ENCODE assay signal across 28 mouse cellular contexts in the genomic region with DNA sequence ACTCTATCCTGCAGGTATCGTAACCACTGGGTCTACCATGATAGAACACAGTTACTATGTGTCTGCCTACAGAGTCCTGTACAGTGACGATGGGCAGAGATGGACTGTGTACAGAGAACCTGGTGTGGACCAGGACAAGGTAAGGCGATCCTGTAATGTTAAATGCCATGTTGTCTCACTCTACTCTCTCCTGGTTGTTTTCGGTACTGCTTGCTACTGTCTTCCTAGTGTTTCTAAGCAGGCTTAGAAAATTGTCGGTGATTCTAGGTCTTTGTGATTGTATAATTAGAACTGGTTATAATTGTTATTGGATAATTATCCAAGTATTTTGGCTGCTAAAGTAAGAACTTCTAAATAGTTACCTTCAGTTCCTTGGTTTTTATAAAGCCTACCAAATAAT. TPM values are rescaled to one million over a fixed set of nuclear protein-coding genes. Genes with fewer than 3 reads are reported as not detected.
DNase-seq lines count a peak whose midpoint lies in the region; ATAC-seq and TF ChIP-seq lines count a peak whose summit lies in the region.
"Had no signal": no experiment of that assay in that cellular context is flagged by ENCODE, and none has a peak within 500 bp of the region (broad histone marks: within the 10 kb centered on the region; RNA-seq: fewer than 3 reads in every experiment).

No protein-coding gene starts in this region.

- no peak overlapping the region for H3K4me3 ChIP-seq in heart, embryonic 11.5 days (ENCODE audit: low read depth, low read length)
- H3K4me3 ChIP-seq in layer of hippocampus, adult 2 months, result no peak overlapping the region
- H3K4me3 ChIP-seq in midbrain, postnatal 0 days (ENCODE audit: low read depth, low read length), result no peak overlapping the region
- no peak overlapping the region for H3K4me3 ChIP-seq in midbrain, embryonic 13.5 days (replicated peaks)
- H3K4me3 ChIP-seq: embryonic facial prominence, embryonic 10.5 days; embryonic facial prominence, embryonic 15.5 days; forebrain, embryonic 12.5 days; kidney, embryonic 15.5 days; midbrain, embryonic 15.5 days had no signal

- no peak for DNase-seq in heart, postnatal 4 days
- no peak for DNase-seq in layer of hippocampus, adult 2 months (ENCODE audit: low spot score in 2 of 2)
- DNase-seq in layer of hippocampus, postnatal 14 days (ENCODE audit: low spot score in 2 of 2), result no peak
- no peak for DNase-seq in midbrain, postnatal 0 days (ENCODE audit: low spot score)
- no peak for DNase-seq in right cerebral cortex, postnatal 36 days (ENCODE audit: low spot score in 2 of 2)
- DNase-seq: adrenal gland, adult 8-10 months; B cell, adult 2 months; cerebellum, adult 8-10 months; cerebellum, postnatal 25 days; heart, postnatal 36 days; kidney, adult 11 months; kidney, postnatal 36 days; layer of hippocampus, postnatal 36 days; lung, embryonic 14.5 days; lung, postnatal 14 days; right cerebral cortex, postnatal 25 days; spleen, adult 18-20 months; thymus, adult 18-20 months; thymus, postnatal 25 days had no signal

- 94% methylated on average over 5 of the region's 5 CpGs for WGBS in heart, embryonic 11.5 days (ENCODE audit: insufficient replicate concordance)
- 93% methylated on average over 5 of the region's 5 CpGs for WGBS in midbrain, postnatal 0 days
- WGBS in midbrain, embryonic 13.5 days, result 97% methylated on average over 5 of the region's 5 CpGs

- H3K27me3 ChIP-seq in heart, embryonic 11.5 days (ENCODE audit: control insufficient read depth, insufficient read depth, low read length), result no peaks in the 10 kb centered on the region
- H3K27me3 ChIP-seq in midbrain, postnatal 0 days (ENCODE audit: insufficient read depth, low read length), result no peaks in the 10 kb centered on the region
- H3K27me3 ChIP-seq in midbrain, embryonic 13.5 days, result no peaks in the 10 kb centered on the region
- H3K27me3 ChIP-seq: embryonic facial prominence, embryonic 15.5 days; forebrain, embryonic 12.5 days; kidney, embryonic 15.5 days; midbrain, embryonic 15.5 days had no signal

- TF ChIP-seq CTCF in layer of hippocampus, adult 2 months (conservative IDR thresholded peaks at IDR 0.05), result peak; percentile 73
- peak; percentile 15; the same call in 1 of the 2 replicates for TF ChIP-seq CTCF in midbrain, postnatal 0 days (IDR thresholded peaks at IDR 0.05)

- peaks cover 3% of the 10 kb centered on the region; the same call in 1 of the 2 replicates for H3K36me3 ChIP-seq in heart, embryonic 11.5 days (ENCODE audit: control insufficient read depth, insufficient read depth, low read length)
- H3K36me3 ChIP-seq in midbrain, postnatal 0 days (ENCODE audit: insufficient read depth, low read length), result peaks cover 7% of the 10 kb centered on the region; the same call in 1 of the 2 replicates
- H3K36me3 ChIP-seq in midbrain, embryonic 13.5 days, result peaks cover 29% of the 10 kb centered on the region

- no peak overlapping the region for H3K4me2 ChIP-seq in heart, embryonic 11.5 days
- H3K4me2 ChIP-seq in midbrain, postnatal 0 days (ENCODE audit: low read depth, low read length, poor library complexity, severe bottlenecking), result no peak overlapping the region
- H3K4me2 ChIP-seq in midbrain, embryonic 13.5 days (replicated peaks), result no peak overlapping the region
- H3K4me2 ChIP-seq: embryonic facial prominence, embryonic 15.5 days; forebrain, embryonic 12.5 days; hindbrain, embryonic 14.5 days; kidney, embryonic 15.5 days; lung, embryonic 14.5 days; midbrain, embryonic 15.5 days had no signal

- no peak for ATAC-seq in heart, embryonic 11.5 days (replicated peaks; ENCODE audit: insufficient number of reproducible peaks, low FRiP score, low TSS enrichment)
- no peak for ATAC-seq in midbrain, postnatal 0 days (ENCODE audit: low FRiP score)
- no peak for ATAC-seq in midbrain, embryonic 13.5 days
- ATAC-seq: inflammation-experienced regulatory T-cells, adult 6 months; midbrain, embryonic 15.5 days had no signal

- 0 out of 2 replicates have a peak overlapping the region, but pooled peaks have one; percentile 24 for H3K27ac ChIP-seq in heart, embryonic 11.5 days (ENCODE audit: low read depth, low read length)
- H3K27ac ChIP-seq in layer of hippocampus, adult 2 months, result no peak overlapping the region
- no peak overlapping the region for H3K27ac ChIP-seq in midbrain, postnatal 0 days (ENCODE audit: low read depth, low read length)
- H3K27ac ChIP-seq in midbrain, embryonic 13.5 days, result no peak overlapping the region
- H3K27ac ChIP-seq: embryonic facial prominence, embryonic 10.5 days; embryonic facial prominence, embryonic 15.5 days; forebrain, embryonic 12.5 days; hindbrain, embryonic 14.5 days; kidney, embryonic 15.5 days; midbrain, embryonic 15.5 days had no signal

- no peak overlapping the region for H3K9ac ChIP-seq in heart, embryonic 11.5 days (ENCODE audit: low read depth, low read length)
- no peak overlapping the region for H3K9ac ChIP-seq in midbrain, postnatal 0 days (replicated peaks; ENCODE audit: low read length, poor library complexity, severe bottlenecking)
- H3K9ac ChIP-seq in midbrain, embryonic 13.5 days (replicated peaks), result no peak overlapping the region
- H3K9ac ChIP-seq: embryonic facial prominence, embryonic 15.5 days; forebrain, embryonic 12.5 days; hindbrain, embryonic 14.5 days; kidney, embryonic 15.5 days; lung, embryonic 14.5 days; midbrain, embryonic 15.5 days had no signal

- no peaks in the 10 kb centered on the region for H3K9me3 ChIP-seq in heart, embryonic 11.5 days (replicated peaks; ENCODE audit: control insufficient read depth, low read length)
- no peaks in the 10 kb centered on the region for H3K9me3 ChIP-seq in midbrain, postnatal 0 days (ENCODE audit: low read length)
- no peaks in the 10 kb centered on the region for H3K9me3 ChIP-seq in midbrain, embryonic 13.5 days
- H3K9me3 ChIP-seq: embryonic facial prominence, embryonic 10.5 days; embryonic facial prominence, embryonic 15.5 days; forebrain, embryonic 12.5 days; kidney, embryonic 15.5 days; midbrain, embryonic 15.5 days had no signal

- peaks cover 17% of the 10 kb centered on the region for H3K4me1 ChIP-seq in heart, embryonic 11.5 days (ENCODE audit: control insufficient read depth, insufficient read depth, low read length)
- no peaks in the 10 kb centered on the region for H3K4me1 ChIP-seq in midbrain, postnatal 0 days (ENCODE audit: insufficient read depth, low read length)
- H3K4me1 ChIP-seq in midbrain, embryonic 13.5 days (replicated peaks), result no peaks in the 10 kb centered on the region
- H3K4me1 ChIP-seq: embryonic facial prominence, embryonic 10.5 days; embryonic facial prominence, embryonic 15.5 days; forebrain, embryonic 12.5 days; kidney, embryonic 15.5 days; midbrain, embryonic 15.5 days had no signal

RNA-seq across cellular contexts. Expression of gene Dcbld2, which starts 43.4 kb away (rescaled TPM):
- polyA plus RNA-seq in heart, embryonic 11.5 days (2014; fragmentation: Nextera tagmentation; extraction: Ambion mirVana), result 19.0 and 19.6 TPM in 2 replicates
- total RNA-seq in heart, postnatal 4 days (2021), result 10 to 100 TPM; 36.3 to 38.7 TPM
- 10 to 100 TPM; 10.7 to 11.1 TPM for total RNA-seq in layer of hippocampus, adult 2 months (2021)
- total RNA-seq in layer of hippocampus, postnatal 14 days (2021), result 10 to 100 TPM; 15.5 to 17.8 TPM
- total RNA-seq in midbrain, postnatal 0 days (2014; rRNA removed), result 34.2 and 38.0 TPM in 2 replicates
- polyA plus RNA-seq in midbrain, postnatal 0 days (2015; fragmentation: Nextera tagmentation; extraction: Ambion mirVana), result 3.1 and 3.7 TPM in 2 replicates
- 6.1 TPM in 2 replicates for polyA plus RNA-seq in midbrain, embryonic 13.5 days (2015; fragmentation: Nextera tagmentation; extraction: Ambion mirVana)
